Mouse (Mus musculus) thymus, adult 2 months (tissue): ENCODE data around the gene Ttyh2. TPM values are rescaled to one million over a fixed set of nuclear protein-coding genes. Genes with fewer than 3 reads are reported as not detected.

Source experiments
- DNase-seq: peaks from one replicate; pipeline ENCODE4 v3.0.0; 2021
- H3K27ac ChIP-seq: fragments of 200-500 bp; 2 replicates; pipeline ENCODE4 v1.5.1; 2012; ENCODE audit warnings: low read length, control low read depth; ENCODE audit not compliant: control insufficient read depth, insufficient read depth
- H3K27me3 ChIP-seq: fragments of 200-500 bp; 2 replicates; pipeline ENCODE4 v1.6.1; 2012; ENCODE audit warnings: mild to moderate bottlenecking, low read length, moderate library complexity, mixed read lengths; ENCODE audit not compliant: control insufficient read depth, insufficient read depth
- H3K36me3 ChIP-seq: fragments of 200-500 bp; 2 replicates; pipeline ENCODE4 v1.6.1; 2012; ENCODE audit warnings: mild to moderate bottlenecking, low read length, moderate library complexity; ENCODE audit not compliant: control insufficient read depth, insufficient read depth
- H3K4me1 ChIP-seq: fragments of 200-500 bp; replicated peaks from 2 replicates; pipeline ENCODE4 v1.6.1; 2012; ENCODE audit warnings: low read length; ENCODE audit not compliant: control insufficient read depth, insufficient read depth
- H3K4me3 ChIP-seq: fragments of 200-500 bp; 2 replicates; pipeline ENCODE4 v1.5.1; 2012; ENCODE audit warnings: mild to moderate bottlenecking, low read length, control low read depth, moderate library complexity; ENCODE audit not compliant: control insufficient read depth, insufficient read depth
- CTCF ChIP-seq: fragments of 200-500 bp; IDR thresholded peaks from 2 replicates; pipeline ENCODE4 v1.5.1; 2012; ENCODE audit warnings: mild to moderate bottlenecking, control low read depth, low read length, moderate library complexity, borderline replicate concordance; ENCODE audit not compliant: control insufficient read depth, poor library complexity, insufficient read depth; ENCODE audit errors: extremely low read depth
- POLR2A ChIP-seq: fragments of 200-500 bp; IDR thresholded peaks from 2 replicates; pipeline ENCODE4 v1.6.1; 2012; ENCODE audit warnings: mild to moderate bottlenecking, low read length, control low read depth, moderate library complexity; ENCODE audit not compliant: control insufficient read depth, poor library complexity, insufficient read depth; ENCODE audit errors: extremely low read depth
- WGBS: fragments of 180-500 bp; shearing (Covaris S2); methylation state at CpG from one replicate; pipeline ENCODE4 v1.1.7; 2018; 5-methylcytosine and 5-hydroxymethylcytosine counted together
- polyA plus RNA-seq: library from polyadenylated mRNA; depleted of rRNA; stranded (reverse); fragments of >200 nt; gene quantifications from 2 replicates; pipeline ENCODE4 v1.2.3, GENCODE M21; 2012

Gene Ttyh2
- polyA plus RNA-seq, 1 experiment: 17.3 TPM

GRCm38 (mm10) chr11:114683722-114684621 is 8.7 kb downstream of the Ttyh2 start:
- 73% methylated on average over 20 of the region's 20 CpGs for WGBS
- no peak for DNase-seq
- H3K36me3 ChIP-seq: no peaks in the 10 kb centered on the region
- peaks cover 19% of the 10 kb centered on the region for H3K4me1 ChIP-seq
- TF ChIP-seq POLR2A (no peak), CTCF (no peak)
- H3K27ac ChIP-seq: no peak overlapping the region
- H3K4me3 ChIP-seq: no peak overlapping the region
- H3K27me3 ChIP-seq: no peaks in the 10 kb centered on the region

GRCm38 (mm10) chr11:114684627-114685373 is 9.6 kb downstream of the Ttyh2 start:
- TF ChIP-seq CTCF: no peak
- no peak for TF ChIP-seq POLR2A
- WGBS: 89% methylated on average over 14 of the region's 14 CpGs
- Histone ChIP-seq H3K4me3 (no peak overlapping the region), H3K27me3 (no peaks in the 10 kb centered on the region), H3K27ac (no peak overlapping the region), H3K4me1 (peaks cover 19% of the 10 kb centered on the region), H3K36me3 (no peaks in the 10 kb centered on the region)
- DNase-seq: no peak

DNA sequence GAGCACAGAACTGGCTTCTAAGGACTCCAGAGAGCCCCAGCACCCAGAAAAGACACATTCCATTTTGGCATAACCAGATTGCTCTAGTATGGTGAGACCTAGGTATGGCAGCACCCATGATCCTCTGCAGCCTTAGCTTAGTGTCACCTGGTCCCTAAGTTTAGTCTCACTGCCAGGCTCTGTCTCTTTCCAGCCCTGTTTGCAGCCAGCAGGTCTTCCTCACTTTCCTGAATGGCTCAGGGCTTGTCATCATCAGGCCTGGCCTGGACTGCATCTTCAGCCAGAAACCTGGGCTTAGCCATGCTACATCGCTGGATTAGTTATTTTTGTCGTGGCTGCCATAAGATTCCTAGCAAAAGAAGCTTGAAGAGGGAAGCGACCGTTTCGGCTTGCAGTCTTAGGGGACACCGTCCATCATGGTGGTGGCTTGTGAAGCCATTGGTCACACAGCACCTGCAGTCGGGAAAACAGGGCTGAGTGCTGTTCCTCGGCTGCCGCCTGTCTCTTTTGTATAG is 10.4 kb downstream of the Ttyh2 start:
- no peak for DNase-seq
- Histone ChIP-seq H3K27ac (no peak overlapping the region; the same call in 1 of the 2 replicates), H3K4me1 (peaks cover 19% of the 10 kb centered on the region), H3K4me3 (no peak overlapping the region), H3K27me3 (no peaks in the 10 kb centered on the region), H3K36me3 (no peaks in the 10 kb centered on the region)
- TF ChIP-seq POLR2A: no peak
- TF ChIP-seq CTCF: no peak
- 86% methylated on average over 9 of the region's 9 CpGs for WGBS

- no peaks in the 10 kb centered on the region for H3K27me3 ChIP-seq
- H3K36me3 ChIP-seq: no peaks in the 10 kb centered on the region
- 95% methylated on average over 16 of the region's 16 CpGs for WGBS
- H3K4me3 ChIP-seq: no peak overlapping the region
- TF ChIP-seq POLR2A (0 out of 2 replicates have a peak, but pooled peaks have one; percentile 21), CTCF (no peak)
- no peak overlapping the region for H3K27ac ChIP-seq
- H3K4me1 ChIP-seq: peaks cover 19% of the 10 kb centered on the region
- DNase-seq: no peak
Measured at GRCm38 (mm10) chr11:114686221-114686959, 11.2 kb downstream of the Ttyh2 start.

DNA sequence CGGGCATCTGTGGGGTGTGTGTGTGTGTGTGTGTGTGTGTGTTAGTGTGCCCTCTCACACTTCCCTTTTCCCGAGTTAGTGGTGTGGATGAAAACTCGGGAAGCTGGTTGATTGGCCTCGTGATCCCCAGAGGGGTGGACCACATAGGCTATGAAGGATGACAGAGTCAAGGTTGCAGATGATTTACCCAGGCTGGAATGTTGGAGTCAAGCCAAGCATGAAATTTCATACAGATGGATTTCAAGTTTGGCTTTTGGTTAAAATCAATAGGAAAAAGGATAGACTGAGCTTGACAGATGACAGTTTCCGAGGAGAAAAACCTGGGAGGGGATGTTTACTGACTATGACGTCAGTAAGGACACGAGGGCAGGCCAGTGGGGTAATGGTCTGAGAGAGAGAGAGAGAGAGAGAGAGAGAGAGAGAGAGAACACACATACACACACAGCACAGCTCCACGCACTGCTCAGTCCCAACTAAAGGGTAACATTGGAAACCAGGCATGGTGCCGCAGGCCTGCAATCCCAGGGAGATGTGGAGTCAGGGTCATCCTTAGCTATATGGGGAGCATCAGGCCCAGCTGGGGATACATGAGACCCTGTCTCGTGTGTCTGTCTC is 12.4 kb downstream of the Ttyh2 start:
- Histone ChIP-seq H3K36me3 (no peaks in the 10 kb centered on the region), H3K27me3 (no peaks in the 10 kb centered on the region), H3K4me1 (peaks cover 16% of the 10 kb centered on the region), H3K4me3 (no peak overlapping the region), H3K27ac (no peak overlapping the region)
- TF ChIP-seq CTCF (no peak), POLR2A (no peak)
- WGBS: 76% methylated on average over 10 of the region's 10 CpGs
- DNase-seq: no peak
